Mouse (Mus musculus): ENCODE measurements at regions not wholly inside any gene's neighbourhood (a gene's known extent, or its start where the extent isn't known, plus 50 kb on each side); places are given as distances from the start of the nearest gene placed in this dataset.

DNA sequence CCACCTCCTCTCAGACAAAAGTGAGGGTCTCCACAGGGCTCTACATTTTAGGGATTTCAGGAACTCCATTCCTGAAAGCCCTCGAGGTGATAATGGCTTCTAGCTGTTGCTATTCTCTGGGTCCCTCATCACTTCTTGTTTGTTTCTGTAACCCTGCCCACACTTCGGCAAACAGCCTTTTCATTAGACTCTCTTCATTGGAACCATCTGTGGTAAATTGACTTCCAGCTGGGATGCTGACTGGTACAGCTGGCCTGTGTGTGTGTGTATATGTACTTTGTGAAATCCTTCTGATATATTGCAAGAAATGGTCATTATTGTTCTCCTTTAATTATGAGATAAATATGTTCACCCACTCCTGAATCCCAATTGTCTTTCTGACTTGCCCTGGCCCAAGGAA, 50.3 kb downstream of the Gm10192 start:
- Histone ChIP-seq H3K9me3 (ENCODE audit: control insufficient read depth, low read length) (no peaks in the 10 kb centered on the region), H3K4me2 (replicated peaks; ENCODE audit: low read depth) (no peak overlapping the region), H3K27ac (replicated peaks) (no peak overlapping the region), H3K27me3 (ENCODE audit: control insufficient read depth, insufficient read depth, low read length) (no peaks in the 10 kb centered on the region), H3K4me3 (ENCODE audit: low read depth, low read length) (no peak overlapping the region), H3K36me3 (ENCODE audit: control insufficient read depth, insufficient read depth, low read length) (no peaks in the 10 kb centered on the region), H3K4me1 (replicated peaks; ENCODE audit: control insufficient read depth, insufficient read depth) (no peaks in the 10 kb centered on the region), H3K9ac (ENCODE audit: low read length) (no peak overlapping the region)
- no peak for DNase-seq (ENCODE audit: low spot score)
- WGBS: 32% methylated on average over 2 of the region's 2 CpGs
- no peak for ATAC-seq (ENCODE audit: low FRiP score, low TSS enrichment)
- TF ChIP-seq CTCF (IDR thresholded peaks at IDR 0.05; ENCODE audit: low read depth) (no peak), EP300 (optimal IDR thresholded peaks at IDR 0.05) (no peak)

- H3K9me3 ChIP-seq (ENCODE audit: control insufficient read depth, low read length): no peaks in the 10 kb centered on the region
- no peak for DNase-seq (ENCODE audit: low spot score)
- ATAC-seq (ENCODE audit: low FRiP score, low TSS enrichment): no peak
These were observed 55.2 kb downstream of the Gm10192 start for GRCm38 (mm10) chr4:97127780-97128179.

DNA sequence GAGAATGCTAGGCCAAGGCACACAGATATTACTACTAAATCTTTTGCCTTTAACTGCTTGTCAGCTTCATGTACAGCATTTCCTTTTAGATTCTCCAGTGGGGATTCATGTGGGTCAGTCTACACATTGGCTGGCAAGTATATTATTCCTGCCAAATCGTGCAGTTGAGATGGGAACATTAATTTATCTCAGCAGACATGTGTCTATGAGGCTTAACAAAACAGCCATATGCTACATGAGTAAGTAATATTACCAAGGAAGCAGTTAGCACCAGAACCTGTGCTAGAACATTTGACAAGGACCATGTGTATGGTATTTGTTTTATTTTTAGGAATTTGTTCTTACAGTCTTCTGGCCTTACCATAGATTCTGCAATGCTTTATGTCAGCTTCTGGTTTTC, 59.1 kb downstream of the Gm10192 start:
- TF ChIP-seq EP300 (optimal IDR thresholded peaks at IDR 0.05) (no peak), CTCF (IDR thresholded peaks at IDR 0.05; ENCODE audit: low read depth) (no peak)
- no peaks in the 10 kb centered on the region for H3K36me3 ChIP-seq (ENCODE audit: control insufficient read depth, insufficient read depth, low read length)
- no peak overlapping the region for H3K27ac ChIP-seq (replicated peaks)
- H3K4me1 ChIP-seq (replicated peaks; ENCODE audit: control insufficient read depth, insufficient read depth): no peaks in the 10 kb centered on the region
- no peak overlapping the region for H3K4me2 ChIP-seq (replicated peaks; ENCODE audit: low read depth)
- H3K9ac ChIP-seq (ENCODE audit: low read length): no peak overlapping the region
- H3K27me3 ChIP-seq (ENCODE audit: control insufficient read depth, insufficient read depth, low read length): no peaks in the 10 kb centered on the region
- no peaks in the 10 kb centered on the region for H3K9me3 ChIP-seq (ENCODE audit: control insufficient read depth, low read length)
- ATAC-seq (ENCODE audit: low FRiP score, low TSS enrichment) (no peak), DNase-seq (ENCODE audit: low spot score) (no peak)
- WGBS: 43% methylated on average over 1 of the region's 1 CpGs
- H3K4me3 ChIP-seq (ENCODE audit: low read depth, low read length): no peak overlapping the region

More at GRCm38 (mm10) chr4:97127780-97128179, 55.2 kb downstream of the Gm10192 start:
- Histone ChIP-seq H3K4me2 (replicated peaks; ENCODE audit: low read depth) (no peak overlapping the region), H3K27ac (replicated peaks) (no peak overlapping the region), H3K4me3 (ENCODE audit: low read depth, low read length) (no peak overlapping the region), H3K9ac (ENCODE audit: low read length) (no peak overlapping the region), H3K27me3 (ENCODE audit: control insufficient read depth, insufficient read depth, low read length) (no peaks in the 10 kb centered on the region), H3K36me3 (ENCODE audit: control insufficient read depth, insufficient read depth, low read length) (no peaks in the 10 kb centered on the region), H3K4me1 (replicated peaks; ENCODE audit: control insufficient read depth, insufficient read depth) (no peaks in the 10 kb centered on the region)
- 45% methylated on average over 4 of the region's 4 CpGs for WGBS
- TF ChIP-seq CTCF (IDR thresholded peaks at IDR 0.05; ENCODE audit: low read depth) (no peak), EP300 (optimal IDR thresholded peaks at IDR 0.05) (no peak)

DNA sequence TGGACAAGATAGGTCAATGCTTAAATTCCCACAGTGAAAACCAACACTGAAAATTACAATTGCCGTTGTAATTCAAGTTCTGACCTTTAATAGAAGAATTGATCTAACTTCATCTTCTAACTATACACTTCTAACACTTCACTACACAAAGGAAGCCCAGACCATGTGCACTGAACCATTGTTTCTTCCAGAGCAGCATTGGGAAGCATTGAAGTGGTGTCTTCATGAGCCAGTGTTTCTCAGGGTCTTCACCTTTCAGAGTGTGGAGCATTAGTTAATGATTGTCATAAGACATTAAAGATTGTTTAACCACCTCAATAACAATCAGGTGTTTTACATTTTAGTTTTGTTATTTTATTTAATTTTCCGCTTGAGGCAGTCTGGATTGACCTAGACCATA, 61.0 kb downstream of the Gm10192 start:
- no peak overlapping the region for H3K27ac ChIP-seq (replicated peaks)
- no peak overlapping the region for H3K9ac ChIP-seq (ENCODE audit: low read length)
- ATAC-seq (ENCODE audit: low FRiP score, low TSS enrichment): no peak
- H3K4me1 ChIP-seq (replicated peaks; ENCODE audit: control insufficient read depth, insufficient read depth): no peaks in the 10 kb centered on the region
- TF ChIP-seq EP300 (optimal IDR thresholded peaks at IDR 0.05): no peak
- TF ChIP-seq CTCF (IDR thresholded peaks at IDR 0.05; ENCODE audit: low read depth): no peak
- H3K4me2 ChIP-seq (replicated peaks; ENCODE audit: low read depth): no peak overlapping the region
- no peak for DNase-seq (ENCODE audit: low spot score)
- 83% methylated on average over 2 of the region's 2 CpGs for WGBS
- no peak overlapping the region for H3K4me3 ChIP-seq (ENCODE audit: low read depth, low read length)
- H3K36me3 ChIP-seq (ENCODE audit: control insufficient read depth, insufficient read depth, low read length): no peaks in the 10 kb centered on the region
- H3K27me3 ChIP-seq (ENCODE audit: control insufficient read depth, insufficient read depth, low read length): no peaks in the 10 kb centered on the region
- no peaks in the 10 kb centered on the region for H3K9me3 ChIP-seq (ENCODE audit: control insufficient read depth, low read length)

- no peak overlapping the region for H3K4me2 ChIP-seq (replicated peaks; ENCODE audit: low read depth)
- H3K4me3 ChIP-seq (ENCODE audit: low read depth, low read length): no peak overlapping the region
- no peaks in the 10 kb centered on the region for H3K27me3 ChIP-seq (ENCODE audit: control insufficient read depth, insufficient read depth, low read length)
- 63% methylated on average over 2 of the region's 2 CpGs for WGBS
- no peak overlapping the region for H3K9ac ChIP-seq (ENCODE audit: low read length)
- H3K36me3 ChIP-seq (ENCODE audit: control insufficient read depth, insufficient read depth, low read length): no peaks in the 10 kb centered on the region
- H3K27ac ChIP-seq (replicated peaks): no peak overlapping the region
- TF ChIP-seq EP300 (optimal IDR thresholded peaks at IDR 0.05) (no peak), CTCF (IDR thresholded peaks at IDR 0.05; ENCODE audit: low read depth) (no peak)
- no peak for ATAC-seq (ENCODE audit: low FRiP score, low TSS enrichment)
- no peaks in the 10 kb centered on the region for H3K9me3 ChIP-seq (ENCODE audit: control insufficient read depth, low read length)
- no peak for DNase-seq (ENCODE audit: low spot score)
- no peaks in the 10 kb centered on the region for H3K4me1 ChIP-seq (replicated peaks; ENCODE audit: control insufficient read depth, insufficient read depth)
These were observed 63.5 kb downstream of the Gm10192 start for GRCm38 (mm10) chr4:97119459-97119858.

DNA sequence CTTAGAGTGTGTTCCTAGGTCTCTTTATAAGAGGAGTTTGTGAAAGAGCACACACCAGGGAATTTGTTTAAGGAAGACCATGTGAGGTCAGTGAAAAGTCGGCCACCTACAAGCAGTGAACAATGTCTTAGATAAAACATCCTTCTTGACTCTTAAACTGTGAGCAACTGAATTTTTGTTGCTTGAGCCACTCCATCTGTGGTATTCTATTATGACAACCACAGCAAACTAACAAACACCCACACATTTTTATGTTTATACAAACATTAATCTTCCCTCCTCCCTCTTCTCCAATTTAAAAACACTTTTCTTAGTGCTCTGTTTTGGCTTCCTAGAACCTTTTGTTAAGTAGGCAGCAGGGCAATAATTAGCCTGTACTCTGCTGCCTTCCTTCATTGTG, 66.0 kb downstream of the Gm10192 start:
- no peak overlapping the region for H3K27ac ChIP-seq (replicated peaks)
- DNase-seq (ENCODE audit: low spot score): no peak
- H3K9me3 ChIP-seq (ENCODE audit: control insufficient read depth, low read length): no peaks in the 10 kb centered on the region
- no peak overlapping the region for H3K9ac ChIP-seq (ENCODE audit: low read length)
- H3K4me2 ChIP-seq (replicated peaks; ENCODE audit: low read depth): no peak overlapping the region
- ATAC-seq (ENCODE audit: low FRiP score, low TSS enrichment): no peak
- no peaks in the 10 kb centered on the region for H3K27me3 ChIP-seq (ENCODE audit: control insufficient read depth, insufficient read depth, low read length)
- 32% methylated on average over 1 of the region's 1 CpGs for WGBS
- no peaks in the 10 kb centered on the region for H3K4me1 ChIP-seq (replicated peaks; ENCODE audit: control insufficient read depth, insufficient read depth)
- H3K4me3 ChIP-seq (ENCODE audit: low read depth, low read length): no peak overlapping the region
- TF ChIP-seq CTCF (IDR thresholded peaks at IDR 0.05; ENCODE audit: low read depth) (no peak), EP300 (optimal IDR thresholded peaks at IDR 0.05) (no peak)
- H3K36me3 ChIP-seq (ENCODE audit: control insufficient read depth, insufficient read depth, low read length): no peaks in the 10 kb centered on the region

All from stomach, postnatal 0 days (tissue).